37 mouse cellular contexts compared by ENCODE assay signal in the genomic region with DNA sequence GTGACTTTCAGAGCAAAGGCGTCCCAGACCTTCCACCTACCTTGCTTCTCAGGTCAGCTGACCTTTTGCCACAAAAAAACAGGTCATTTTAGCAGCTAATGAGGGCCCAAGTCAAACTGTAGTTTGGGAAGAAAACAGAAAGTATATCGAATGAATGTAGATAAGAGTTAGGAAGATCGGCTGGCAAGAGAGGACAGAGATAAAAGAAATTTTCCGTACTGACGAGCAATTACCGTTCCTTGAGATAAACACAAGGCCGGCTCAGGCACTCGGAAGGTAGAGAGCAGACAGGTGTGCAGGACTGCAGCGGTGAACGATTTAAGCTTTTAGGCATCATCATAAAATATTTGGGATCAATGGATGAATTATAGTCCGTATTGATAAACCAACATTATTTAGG. TPM values are rescaled to one million over a fixed set of nuclear protein-coding genes. Genes with fewer than 3 reads are reported as not detected.
"Had no signal": no experiment of that assay in that cellular context is flagged by ENCODE, and none has a peak within 500 bp of the region (broad histone marks: within the 10 kb centered on the region; RNA-seq: fewer than 3 reads in every experiment).

No protein-coding gene starts in this region.

- H3K4me1 ChIP-seq: hindbrain, embryonic 10.5 days; hindbrain, embryonic 12.5 days; intestine, embryonic 15.5 days; limb, embryonic 13.5 days had no signal

- H3K9ac ChIP-seq: hindbrain, embryonic 12.5 days; hindbrain, embryonic 14.5 days; intestine, embryonic 15.5 days; limb, embryonic 13.5 days; liver, embryonic 13.5 days had no signal

- H3K27ac ChIP-seq: gastrocnemius, adult 2 months; heart, adult 2 months; hindbrain, embryonic 10.5 days; hindbrain, embryonic 12.5 days; hindbrain, embryonic 14.5 days; intestine, embryonic 15.5 days; layer of hippocampus, adult 2 months; left cerebral cortex, adult 2 months; limb, embryonic 13.5 days; liver, embryonic 13.5 days had no signal

- H3K9me3 ChIP-seq: hindbrain, embryonic 10.5 days; hindbrain, embryonic 12.5 days; intestine, embryonic 15.5 days; liver, embryonic 13.5 days had no signal

- H3K4me2 ChIP-seq: heart, embryonic 11.5 days; hindbrain, embryonic 12.5 days; hindbrain, embryonic 14.5 days; intestine, embryonic 15.5 days; limb, embryonic 13.5 days; liver, embryonic 13.5 days had no signal

- H3K36me3 ChIP-seq: hindbrain, embryonic 10.5 days; hindbrain, embryonic 12.5 days; intestine, embryonic 15.5 days; limb, embryonic 13.5 days; liver, embryonic 13.5 days had no signal

- H3K27me3 ChIP-seq: hindbrain, embryonic 12.5 days; intestine, embryonic 15.5 days; limb, embryonic 13.5 days had no signal

- DNase-seq: gastrocnemius, adult 2 months; gastrocnemius, postnatal 10 days; gastrocnemius, postnatal 25 days; heart, adult 2 months; heart, postnatal 10 days; heart, postnatal 4 days; kidney, adult 18-20 months; kidney, adult 8-10 months; kidney, postnatal 10 days; kidney, postnatal 25 days; kidney, postnatal 4 days; liver; liver, embryonic 13.5 days had no signal

- H3K4me3 ChIP-seq: gastrocnemius, adult 2 months; heart, adult 2 months; hindbrain, embryonic 10.5 days; hindbrain, embryonic 12.5 days; intestine, embryonic 15.5 days; layer of hippocampus, adult 2 months; left cerebral cortex, adult 2 months; limb, embryonic 13.5 days; liver, embryonic 13.5 days had no signal

- ATAC-seq: hindbrain, embryonic 16.5 days; inflammation-experienced regulatory T-cells, adult 6 months; intestine, embryonic 15.5 days; intestine, postnatal 0 days had no signal

RNA-seq across cellular contexts. Expression of gene Gm10198, which starts 15.4 kb away (rescaled TPM):
- total RNA-seq: gastrocnemius, adult 2 months; gastrocnemius, postnatal 10 days; gastrocnemius, postnatal 25 days; gastrocnemius, postnatal 4 days; granulocyte monocyte progenitor cell, adult 5-6 weeks; heart, adult 2 months; heart, postnatal 10 days; heart, postnatal 25 days; heart, postnatal 4 days; layer of hippocampus, adult 2 months; layer of hippocampus, postnatal 10 days; layer of hippocampus, postnatal 25 days; left cerebral cortex, adult 2 months; left cerebral cortex, postnatal 14 days; left cerebral cortex, postnatal 36 days had no signal
- polyA plus RNA-seq: frontal cortex, adult 2 months; heart, adult 2 months; heart, embryonic 11.5 days; heart, embryonic 14.5 days; heart, embryonic 16.5 days; hindbrain, embryonic 10.5 days; hindbrain, embryonic 12.5 days; hindbrain, embryonic 14.5 days; hindbrain, embryonic 16.5 days; inflammation-experienced regulatory T-cells, adult 6 months; intestine, embryonic 15.5 days; intestine, postnatal 0 days; kidney, embryonic 14.5 days; kidney, embryonic 16.5 days; limb, embryonic 11.5 days; limb, embryonic 13.5 days; liver, embryonic 13.5 days had no signal

RNA-seq across cellular contexts. Expression of gene Gm49496, which starts 27.4 kb away (rescaled TPM):
- total RNA-seq: gastrocnemius, adult 2 months; gastrocnemius, postnatal 10 days; gastrocnemius, postnatal 25 days; gastrocnemius, postnatal 4 days; granulocyte monocyte progenitor cell, adult 5-6 weeks; heart, adult 2 months; heart, postnatal 10 days; heart, postnatal 25 days; heart, postnatal 4 days; layer of hippocampus, adult 2 months; layer of hippocampus, postnatal 10 days; layer of hippocampus, postnatal 25 days; left cerebral cortex, adult 2 months; left cerebral cortex, postnatal 14 days; left cerebral cortex, postnatal 36 days had no signal
- polyA plus RNA-seq: frontal cortex, adult 2 months; heart, adult 2 months; heart, embryonic 11.5 days; heart, embryonic 14.5 days; heart, embryonic 16.5 days; hindbrain, embryonic 10.5 days; hindbrain, embryonic 12.5 days; hindbrain, embryonic 14.5 days; hindbrain, embryonic 16.5 days; inflammation-experienced regulatory T-cells, adult 6 months; intestine, embryonic 15.5 days; intestine, postnatal 0 days; kidney, embryonic 14.5 days; kidney, embryonic 16.5 days; limb, embryonic 11.5 days; limb, embryonic 13.5 days; liver, embryonic 13.5 days had no signal
